13 mouse cellular contexts compared by ENCODE assay signal in the genomic region with DNA sequence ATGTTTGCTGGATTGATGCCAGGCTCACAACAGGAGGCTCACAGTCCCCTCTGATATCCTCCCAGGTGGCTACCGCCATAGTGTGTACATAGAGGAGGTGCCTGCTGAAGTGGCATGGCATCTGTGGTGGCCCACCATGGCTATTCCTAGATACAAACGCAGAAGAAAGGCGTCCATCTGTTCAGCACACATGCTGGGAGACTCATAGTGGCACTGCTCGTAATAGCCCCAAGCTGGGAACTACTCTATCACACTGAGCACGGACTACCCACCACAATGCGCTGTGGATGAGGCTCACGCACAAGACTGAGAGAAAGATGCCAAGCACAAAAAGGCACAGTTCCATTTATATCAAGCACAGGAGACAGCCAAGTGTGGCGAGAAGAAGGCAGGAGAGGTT. TPM values are rescaled to one million over a fixed set of nuclear protein-coding genes. Genes with fewer than 3 reads are reported as not detected.
A peak's percentile ranks its signal among the peaks of the same experiment; 100 is the strongest.
DNase-seq lines count a peak whose midpoint lies in the region; ATAC-seq lines count a peak whose summit lies in the region.
"Had no signal": no experiment of that assay in that cellular context is flagged by ENCODE, and none has a peak within 500 bp of the region (broad histone marks: within the 10 kb centered on the region; RNA-seq: fewer than 3 reads in every experiment).

No protein-coding gene starts in this region.

- peak overlapping the region; percentile 10; the same call in 1 of the 2 replicates for H3K27ac ChIP-seq in hindbrain, embryonic 13.5 days
- no peak overlapping the region for H3K27ac ChIP-seq in hindbrain, embryonic 10.5 days
- H3K27ac ChIP-seq in forebrain, embryonic 14.5 days (ENCODE audit: low read depth, low read length), result 0 out of 2 replicates have a peak overlapping the region, but pooled peaks have one; percentile 11
- H3K27ac ChIP-seq: layer of hippocampus, adult 2 months; liver, embryonic 15.5 days had no signal

- intact Hi-C loops in heart, postnatal 14 days (cut with DNase I), result no loop called here

- WGBS in hindbrain, embryonic 13.5 days, result 54% methylated on average over 8 of the region's 8 CpGs
- 77% methylated on average over 8 of the region's 8 CpGs for WGBS in hindbrain, embryonic 10.5 days
- 49% methylated on average over 8 of the region's 8 CpGs for WGBS in forebrain, embryonic 14.5 days

- H3K27me3 ChIP-seq in hindbrain, embryonic 13.5 days, result no peaks in the 10 kb centered on the region
- H3K27me3 ChIP-seq in hindbrain, embryonic 10.5 days (ENCODE audit: insufficient read depth, poor library complexity, severe bottlenecking), result no peaks in the 10 kb centered on the region
- no peaks in the 10 kb centered on the region for H3K27me3 ChIP-seq in forebrain, embryonic 14.5 days (replicated peaks; ENCODE audit: control insufficient read depth, insufficient read depth, low read length)
- H3K27me3 ChIP-seq: liver, embryonic 15.5 days had no signal

- no peaks in the 10 kb centered on the region for H3K9me3 ChIP-seq in hindbrain, embryonic 13.5 days
- no peaks in the 10 kb centered on the region for H3K9me3 ChIP-seq in hindbrain, embryonic 10.5 days
- no peaks in the 10 kb centered on the region for H3K9me3 ChIP-seq in forebrain, embryonic 14.5 days (replicated peaks; ENCODE audit: control insufficient read depth, low read length)
- H3K9me3 ChIP-seq: liver, embryonic 15.5 days; megakaryocyte, embryonic 14.5 days had no signal

- H3K4me3 ChIP-seq in hindbrain, embryonic 13.5 days, result no peak overlapping the region
- H3K4me3 ChIP-seq in hindbrain, embryonic 10.5 days, result no peak overlapping the region
- H3K4me3 ChIP-seq in forebrain, embryonic 14.5 days (ENCODE audit: low read depth, low read length), result no peak overlapping the region
- H3K4me3 ChIP-seq: erythroblast, embryonic 14.5 days; layer of hippocampus, adult 2 months; liver, embryonic 15.5 days; megakaryocyte, embryonic 14.5 days had no signal

- no peaks in the 10 kb centered on the region for H3K36me3 ChIP-seq in hindbrain, embryonic 13.5 days
- H3K36me3 ChIP-seq in hindbrain, embryonic 10.5 days, result no peaks in the 10 kb centered on the region
- no peaks in the 10 kb centered on the region for H3K36me3 ChIP-seq in forebrain, embryonic 14.5 days (ENCODE audit: control insufficient read depth, insufficient read depth, low read length)
- H3K36me3 ChIP-seq: liver, embryonic 15.5 days had no signal

- ATAC-seq in hindbrain, embryonic 13.5 days (ENCODE audit: low FRiP score), result no peak
- peak; percentile 68 for ATAC-seq in forebrain, embryonic 14.5 days
- ATAC-seq in activated CD4-positive, CD25-positive, alpha-beta regulatory T cell, adult 4 months, result no peak

- peaks cover 10% of the 10 kb centered on the region for H3K4me1 ChIP-seq in hindbrain, embryonic 13.5 days (replicated peaks)
- peaks cover 5% of the 10 kb centered on the region for H3K4me1 ChIP-seq in hindbrain, embryonic 10.5 days (replicated peaks)
- peaks cover 3% of the 10 kb centered on the region; the same call in 1 of the 2 replicates for H3K4me1 ChIP-seq in forebrain, embryonic 14.5 days (ENCODE audit: control insufficient read depth, insufficient read depth, low read length)
- H3K4me1 ChIP-seq: liver, embryonic 15.5 days had no signal

- no peak overlapping the region for H3K9ac ChIP-seq in hindbrain, embryonic 13.5 days
- no peak overlapping the region for H3K9ac ChIP-seq in forebrain, embryonic 14.5 days (ENCODE audit: low read length)
- H3K9ac ChIP-seq: liver, embryonic 15.5 days had no signal

- DNase-seq in hindbrain, embryonic 10.5 days (ENCODE audit: low spot score), result no peak
- DNase-seq in forebrain, embryonic 14.5 days (ENCODE audit: low spot score), result peak; percentile 69
- peak; percentile 42 to 45 for DNase-seq in layer of hippocampus, adult 8-10 months (ENCODE audit: low spot score in 2 of 2)
- peak; percentile 53 to 71 for DNase-seq in right cerebral cortex, adult 2 months (ENCODE audit: low spot score in 2 of 2)
- no peak for DNase-seq in adrenal gland, postnatal 25 days
- no peak for DNase-seq in heart, postnatal 14 days
- DNase-seq: heart, adult 18-20 months had no signal

- H3K4me2 ChIP-seq in hindbrain, embryonic 13.5 days, result no peak overlapping the region
- no peak overlapping the region for H3K4me2 ChIP-seq in forebrain, embryonic 14.5 days (ENCODE audit: low read length)
- H3K4me2 ChIP-seq: liver, embryonic 15.5 days had no signal

RNA-seq across cellular contexts. Expression of a gene that starts 50.9 kb away (rescaled TPM):
- 37.2 and 38.3 TPM in 2 replicates for polyA plus RNA-seq in hindbrain, embryonic 13.5 days (2015; fragmentation: Nextera tagmentation; extraction: Ambion mirVana)
- 135 and 189 TPM in 2 replicates for polyA plus RNA-seq in hindbrain, embryonic 10.5 days (2016; fragmentation: Nextera tagmentation; extraction: Ambion mirVana)
- polyA plus RNA-seq in forebrain, embryonic 14.5 days (2014; fragmentation: Nextera tagmentation; extraction: Ambion mirVana), result 68.9 and 72.4 TPM in 2 replicates
- total RNA-seq in layer of hippocampus, adult 8-10 months (2022), result 10 to 100 TPM; 14.4 to 19.8 (median 17.1) TPM
- total RNA-seq in adrenal gland, postnatal 25 days (2021), result 21.8 and 28.4 TPM in 2 replicates
- 100 to 1,000 TPM; 393 to 404 TPM for polyA plus RNA-seq in activated CD4-positive, CD25-positive, alpha-beta regulatory T cell, adult 4 months (2017; shearing (Covaris generic))
- total RNA-seq in heart, postnatal 14 days (2021), result 10 to 100 TPM; 26.5 to 34.2 TPM

Comparison
In these comparisons a context has a peak if more than half of its experiments do, and no peak if none do; other contexts are left out.
1. DNase-seq: peak in forebrain, embryonic 14.5 days (single experiment), layer of hippocampus, adult 8-10 months (2 of 2) and right cerebral cortex, adult 2 months (2 of 2); none in hindbrain, embryonic 10.5 days (single experiment), adrenal gland, postnatal 25 days (single experiment) and heart, postnatal 14 days (0 of 2).